Mouse (Mus musculus): ENCODE results near the gene Pithd1.
"Not testable (repeated sequence)": the region's sequence is repeated elsewhere in the genome, so short reads cannot be mapped to it uniquely, and the experiment has no call there.

The Pithd1 gene

GRCm38 (mm10) chr4:135962198-135962597 is 24.9 kb downstream of the Pithd1 start:
- no peak for DNase-seq (ENCODE audit: low read depth, low spot score)

- no peak for DNase-seq (ENCODE audit: low read depth, low spot score)
Observed at GRCm38 (mm10) chr4:135961709-135962108, 25.4 kb downstream of the Pithd1 start.

GRCm38 (mm10) chr4:135960717-135961116 is 26.3 kb downstream of the Pithd1 start:
- DNase-seq (ENCODE audit: low read depth, low spot score) = peak; percentile 71

DNA sequence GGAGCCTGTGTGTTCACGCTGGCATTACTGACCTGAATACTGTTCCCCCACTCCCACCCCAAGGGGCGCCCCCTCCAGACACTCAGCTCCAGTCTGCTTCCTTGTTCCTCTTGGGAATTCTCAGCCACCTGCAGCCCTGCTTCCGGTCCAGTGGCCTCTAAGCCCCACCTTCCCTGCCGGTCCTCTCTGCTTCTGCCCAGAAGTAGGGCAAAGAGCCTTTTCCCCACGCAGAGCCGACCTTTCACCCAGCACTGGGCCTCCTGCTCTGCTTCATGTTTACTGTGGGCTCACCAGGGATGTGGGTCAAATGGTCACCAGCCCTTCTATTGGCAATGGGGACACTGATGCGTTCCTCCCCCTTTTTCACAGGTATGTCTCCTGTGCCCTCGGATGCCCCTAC is 28.7 kb downstream of the Pithd1 start:
- no peak for DNase-seq (ENCODE audit: low read depth, low spot score)

DNA sequence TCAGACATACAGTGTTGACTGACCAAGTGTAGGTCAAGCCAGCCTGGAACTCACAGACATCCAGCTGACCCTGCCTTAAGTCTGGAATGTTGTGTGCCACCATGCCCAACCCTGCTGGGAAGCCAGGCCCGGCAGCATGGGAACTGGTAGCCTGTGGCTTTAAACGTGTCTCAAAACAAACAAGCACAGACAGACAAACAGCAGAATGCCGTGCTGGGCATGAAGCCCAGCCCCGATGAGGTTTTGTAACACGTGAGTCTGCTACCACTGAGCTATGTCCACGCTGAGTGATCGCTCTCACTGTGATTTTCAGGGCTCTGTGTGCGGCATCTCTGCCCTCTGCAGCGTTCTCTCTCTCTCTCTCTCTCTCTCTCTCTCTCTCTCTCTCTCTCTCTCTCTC is 31.2 kb downstream of the Pithd1 start:
- no peak for DNase-seq (ENCODE audit: low read depth, low spot score)

GRCm38 (mm10) chr4:135954241-135954640 is 32.8 kb downstream of the Pithd1 start:
- DNase-seq (ENCODE audit: low read depth, low spot score) = peak; percentile 54

DNA sequence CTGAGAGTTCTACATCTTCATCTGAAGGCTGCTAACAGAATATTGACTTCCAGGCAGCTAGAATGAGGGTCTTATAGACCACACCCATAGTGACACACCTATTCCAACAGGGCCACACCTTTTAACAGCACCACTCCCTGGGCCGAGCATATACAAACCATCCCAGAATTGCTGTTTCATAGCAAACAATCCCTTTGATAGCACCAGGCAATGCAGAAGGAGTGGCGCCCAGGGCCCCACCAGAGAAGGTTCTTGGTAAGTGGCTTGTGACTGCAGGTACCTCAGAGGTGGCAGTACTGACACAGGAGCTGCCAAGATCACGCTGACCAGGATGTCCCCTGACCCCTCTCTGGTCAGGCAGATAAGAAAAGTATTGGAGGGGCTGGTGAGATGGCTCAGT is 33.9 kb downstream of the Pithd1 start:
- DNase-seq (ENCODE audit: low read depth, low spot score) = no peak

DNA sequence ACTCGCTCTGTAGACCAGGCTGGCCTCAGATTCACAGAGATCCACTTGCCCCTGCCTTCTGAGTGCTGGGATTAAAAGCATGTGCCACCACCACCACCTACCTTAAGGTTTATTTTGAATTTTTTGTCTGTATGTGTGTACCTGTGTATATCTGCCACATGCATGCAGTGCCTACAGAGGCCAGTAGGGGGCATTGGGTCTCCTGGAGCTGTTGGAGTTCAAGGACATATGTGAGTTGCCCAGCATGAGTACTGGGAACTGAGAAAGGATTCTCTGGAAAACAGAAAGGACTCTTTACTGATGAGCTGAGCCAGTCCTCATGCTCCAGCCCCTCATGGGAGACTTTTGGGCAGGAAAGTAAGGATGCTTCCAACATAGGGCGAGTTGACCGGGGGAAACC is 35.6 kb downstream of the Pithd1 start:
- no peak for DNase-seq (ENCODE audit: low read depth, low spot score)

DNA sequence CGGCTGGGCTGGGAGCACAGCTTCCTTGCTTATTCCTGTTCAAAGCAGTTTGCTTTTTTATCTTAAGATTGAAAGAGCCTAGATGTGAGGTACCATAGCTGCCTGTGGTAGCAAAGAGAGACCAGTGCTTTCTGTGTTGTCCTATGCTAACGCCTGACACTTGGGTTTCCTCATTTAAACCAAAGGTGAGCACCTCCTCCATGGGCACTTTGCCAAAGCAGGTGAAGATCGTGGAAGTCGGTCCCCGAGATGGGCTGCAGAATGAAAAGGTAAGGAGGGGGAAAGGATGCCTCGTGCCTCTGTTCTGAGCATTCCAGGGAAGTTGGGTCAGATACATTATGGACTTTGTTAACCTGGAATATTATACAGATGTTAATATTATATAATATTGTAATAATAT is 36.7 kb downstream of the Pithd1 start:
- DNase-seq (ENCODE audit: low read depth, low spot score) = no peak

DNA sequence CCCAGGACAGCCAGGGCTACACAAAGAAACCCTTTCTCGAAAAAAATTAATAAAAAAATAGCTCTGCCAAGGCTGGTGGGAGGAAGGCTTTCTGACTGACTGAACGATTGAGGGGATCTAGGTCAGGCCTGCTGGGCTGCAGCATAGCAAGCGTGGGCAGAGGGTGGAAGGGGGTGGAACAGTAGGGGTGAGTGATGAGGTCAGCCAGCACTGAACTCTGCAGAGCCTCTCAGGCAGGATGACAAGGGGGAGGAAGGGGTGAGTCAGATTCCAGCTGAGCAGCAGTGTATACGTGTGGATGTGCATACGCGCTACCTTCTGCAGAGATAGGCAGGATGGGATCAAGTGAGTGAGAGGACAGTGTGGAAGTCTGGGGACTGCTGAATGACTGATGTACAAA is 37.2 kb downstream of the Pithd1 start:
- DNase-seq (ENCODE audit: low read depth, low spot score) = no peak

DNA sequence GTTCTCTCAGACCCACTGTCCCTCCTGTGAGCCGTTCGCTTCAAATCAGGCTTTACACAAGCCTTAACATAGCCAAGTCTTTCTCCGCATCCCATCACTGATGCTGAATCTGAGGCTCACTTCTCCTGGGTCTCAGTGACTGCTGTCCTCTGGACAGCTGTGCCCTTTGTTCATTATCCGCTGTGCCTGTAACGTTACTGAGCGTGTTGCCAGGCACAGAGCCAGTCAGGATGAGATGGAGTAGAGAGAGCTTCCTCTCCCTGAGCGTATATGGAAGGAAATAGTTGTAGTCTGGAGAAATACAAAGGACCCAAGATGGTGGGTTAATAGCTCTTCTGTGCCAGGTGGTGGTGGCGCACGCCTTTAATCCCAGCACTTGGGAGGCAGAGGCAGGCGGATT is 37.6 kb downstream of the Pithd1 start:
- no peak for DNase-seq (ENCODE audit: low read depth, low spot score)

DNA sequence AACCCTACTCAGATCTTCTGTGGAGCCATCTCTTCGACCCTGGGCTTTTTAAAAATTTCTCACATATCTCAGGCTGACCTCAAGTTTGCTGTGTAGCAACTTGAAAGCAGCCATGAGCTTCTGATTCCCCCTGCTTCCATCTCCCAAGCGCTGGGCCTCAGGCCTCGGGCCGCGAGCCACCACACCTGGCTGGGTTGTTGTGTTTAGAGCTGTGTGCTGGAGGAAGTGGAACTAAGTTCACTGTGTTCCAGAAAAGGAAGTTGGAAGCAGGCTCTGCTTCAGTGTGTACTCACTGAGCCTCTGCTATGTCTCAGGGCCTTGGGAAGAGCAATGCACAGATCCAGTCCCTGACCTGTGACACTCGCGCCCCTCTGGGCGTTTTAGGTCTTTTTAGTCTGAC is 38.9 kb downstream of the Pithd1 start:
- DNase-seq (ENCODE audit: low read depth, low spot score) = no peak

DNA sequence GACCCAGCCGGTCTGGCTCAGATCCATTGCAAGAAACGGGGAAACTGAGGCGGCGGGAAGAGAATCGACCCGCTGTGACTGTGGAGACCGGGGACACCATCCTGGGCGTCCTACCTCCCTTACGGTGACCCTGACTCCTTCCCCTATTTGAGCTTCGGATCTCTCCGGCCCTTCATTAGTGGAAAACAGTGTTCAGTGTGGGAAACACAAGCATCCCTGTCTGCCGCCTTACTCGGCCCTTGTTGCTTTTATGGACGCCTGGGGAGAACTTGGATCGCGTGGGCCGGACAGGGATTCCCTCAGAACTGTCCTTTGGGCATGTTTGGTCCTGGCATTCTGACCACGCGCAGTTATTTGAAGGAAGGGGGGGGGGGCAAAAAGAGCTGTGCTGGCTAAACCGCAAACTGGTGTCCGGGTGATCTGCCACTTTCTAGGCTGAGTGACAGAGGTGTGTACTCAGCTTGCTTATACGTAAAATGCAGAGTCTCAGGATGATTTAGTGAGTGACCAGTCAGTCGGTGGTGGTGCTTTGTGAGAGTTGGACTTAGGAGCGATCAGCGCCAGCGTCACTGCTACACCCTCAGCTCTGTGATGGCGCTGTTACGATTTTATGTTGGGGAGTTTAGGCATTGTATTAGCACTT is 40.3 kb downstream of the Pithd1 start:
- DNase-seq (ENCODE audit: low read depth, low spot score) = no peak

DNA sequence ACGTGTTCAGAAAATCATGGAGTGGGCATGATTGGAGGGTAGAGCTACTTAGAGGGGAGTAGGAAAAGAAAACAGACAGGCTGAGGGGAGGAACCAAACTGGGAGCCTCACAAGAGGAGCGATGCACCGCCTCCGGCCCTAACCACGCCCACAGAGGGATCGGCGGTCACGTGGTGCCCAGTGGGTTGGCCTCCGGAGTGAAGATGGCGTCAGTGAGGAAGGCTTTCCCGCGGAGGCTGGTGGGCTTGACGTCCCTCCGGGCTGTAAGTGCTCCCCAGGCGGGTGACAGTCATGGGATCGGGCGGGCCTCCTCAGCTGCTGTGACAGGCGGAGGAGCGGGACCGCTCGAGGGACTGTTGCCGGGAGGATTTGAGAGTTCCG is 40.8 kb downstream of the Pithd1 start, which contains the start of gene Hmgcl:
Gene Hmgcl (plus strand): TSS at position 171 of the 381 bp plus-strand sequence.
- DNase-seq (ENCODE audit: low read depth, low spot score) = peak; percentile 87

- DNase-seq (ENCODE audit: low read depth, low spot score) = no peak
Observed at GRCm38 (mm10) chr4:135945706-135946105, 41.4 kb downstream of the Pithd1 start.

DNA sequence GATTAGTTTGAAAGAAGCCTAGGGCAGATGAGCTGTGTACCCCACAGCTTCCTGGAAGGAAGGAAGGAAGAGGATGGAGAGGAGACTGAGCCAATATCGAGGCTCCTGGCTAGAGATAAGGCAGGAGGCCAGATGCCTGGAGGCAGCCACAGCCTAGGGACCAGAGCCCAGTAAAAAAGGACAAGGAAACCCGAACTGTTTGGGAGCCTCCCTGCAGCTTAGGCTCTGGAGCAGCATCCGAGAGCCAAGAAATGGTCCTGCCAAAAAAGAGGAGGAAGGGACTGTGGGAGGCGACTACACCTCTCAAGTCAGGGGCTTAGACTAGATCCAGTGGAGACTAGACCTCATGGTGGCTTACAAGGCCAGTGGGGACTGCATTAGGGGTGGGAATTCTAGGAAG is 43.7 kb downstream of the Pithd1 start:
- no peak for DNase-seq (ENCODE audit: low read depth, low spot score)

DNA sequence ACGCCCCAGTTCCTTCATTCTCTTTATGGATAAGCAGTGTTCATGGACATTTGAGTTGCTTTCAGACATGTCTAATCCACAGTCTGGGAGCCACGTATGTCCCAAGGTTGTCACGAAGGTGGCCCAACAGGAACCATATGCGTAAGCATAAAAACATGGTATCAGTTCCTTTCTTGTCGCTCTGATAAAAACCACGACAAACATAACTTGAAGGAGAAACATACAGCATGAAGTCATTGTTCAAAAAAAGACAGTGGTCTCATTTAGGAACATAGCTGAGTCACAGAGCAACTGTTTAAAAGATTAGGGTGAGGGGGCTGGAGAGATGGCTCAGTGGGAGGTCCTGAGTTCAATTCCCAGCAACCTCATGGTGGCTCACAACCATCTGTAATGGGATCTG is 44.9 kb downstream of the Pithd1 start:
- DNase-seq (ENCODE audit: low read depth, low spot score) = no peak

DNA sequence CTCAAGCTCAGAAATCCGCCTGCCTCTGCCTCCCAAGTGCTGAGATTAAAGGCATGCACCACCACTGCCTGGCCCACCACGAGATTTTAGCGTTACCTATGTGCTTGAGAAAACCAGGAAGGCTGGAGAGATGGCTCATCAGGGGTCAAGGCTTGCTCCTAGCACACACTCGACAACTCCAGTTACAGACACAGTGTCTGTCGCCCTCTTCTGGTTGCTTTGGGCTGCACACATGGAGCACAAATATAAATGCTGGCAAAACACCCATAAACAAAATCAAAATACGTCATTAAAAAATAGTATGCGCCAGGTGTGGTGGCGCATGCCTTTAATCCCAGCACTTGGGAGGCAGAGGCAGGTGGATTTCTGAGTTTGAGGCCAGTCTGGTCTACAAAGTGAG is 46.0 kb downstream of the Pithd1 start:
- DNase-seq (ENCODE audit: low read depth, low spot score) = not testable (repeated sequence)

DNA sequence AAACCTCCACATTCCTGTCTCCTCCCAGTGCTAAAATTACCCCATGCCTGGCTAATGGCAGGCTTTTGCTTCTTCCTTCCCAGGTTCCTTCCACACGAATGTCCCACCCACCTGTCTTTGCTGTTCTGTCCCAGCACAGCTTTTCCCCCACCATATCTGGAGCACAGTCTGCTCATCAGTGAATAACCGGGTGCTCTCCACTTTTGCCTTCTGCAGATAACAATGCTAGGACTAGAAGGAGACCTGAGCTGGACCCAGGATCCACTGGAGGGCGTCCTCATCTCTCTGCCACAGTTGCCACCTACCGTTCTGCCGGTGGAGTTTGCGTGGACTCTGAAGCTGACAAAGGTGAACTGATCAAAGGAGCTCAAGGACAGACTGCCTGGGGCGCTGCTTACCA is 48.2 kb downstream of the Pithd1 start:
- no peak for DNase-seq (ENCODE audit: low read depth, low spot score)

DNA sequence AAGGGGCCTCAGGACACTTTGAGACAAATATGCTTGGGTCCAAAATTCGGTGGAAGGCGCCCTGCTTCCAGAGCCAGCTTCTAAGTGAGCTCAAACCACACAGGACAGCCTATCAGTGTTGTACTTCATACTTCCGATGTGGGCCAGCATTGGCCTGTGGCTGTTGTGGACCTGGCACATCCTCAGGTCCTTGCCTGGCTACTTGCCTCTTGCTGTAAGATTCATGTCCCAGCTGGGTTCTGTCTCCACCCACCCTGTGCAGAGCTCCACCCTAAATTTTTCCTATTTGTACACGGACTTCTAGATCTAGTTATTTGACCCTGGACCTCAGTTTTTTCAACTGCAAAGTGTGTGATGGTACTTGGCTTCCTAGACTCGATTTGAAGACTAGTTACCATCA is 51.6 kb downstream of the Pithd1 start:
- DNase-seq (ENCODE audit: low read depth, low spot score) = no peak

- DNase-seq (ENCODE audit: low read depth, low spot score) = no peak
Observed at GRCm38 (mm10) chr4:135934708-135935500, 52.2 kb downstream of the Pithd1 start.

DNA sequence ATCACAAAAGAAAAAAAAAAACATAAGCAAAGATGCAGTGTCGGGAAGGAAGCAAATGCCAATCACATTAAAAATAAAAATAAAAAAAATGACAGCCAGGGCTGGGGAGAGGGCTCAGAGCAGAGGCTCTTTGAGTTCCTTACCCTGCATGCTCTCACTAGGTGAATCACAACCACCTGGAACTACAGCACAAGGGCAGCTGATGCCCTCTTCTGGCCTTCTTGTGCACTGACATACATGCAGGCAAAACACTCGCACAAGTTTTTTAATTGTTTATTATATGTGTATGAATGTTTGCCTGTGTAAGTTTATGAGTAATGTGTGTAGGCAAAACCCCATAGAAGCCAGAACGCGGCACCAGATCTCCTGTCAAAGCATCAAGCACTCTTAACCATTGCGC is 55.2 kb downstream of the Pithd1 start:
- no peak for DNase-seq (ENCODE audit: low read depth, low spot score)

DNA sequence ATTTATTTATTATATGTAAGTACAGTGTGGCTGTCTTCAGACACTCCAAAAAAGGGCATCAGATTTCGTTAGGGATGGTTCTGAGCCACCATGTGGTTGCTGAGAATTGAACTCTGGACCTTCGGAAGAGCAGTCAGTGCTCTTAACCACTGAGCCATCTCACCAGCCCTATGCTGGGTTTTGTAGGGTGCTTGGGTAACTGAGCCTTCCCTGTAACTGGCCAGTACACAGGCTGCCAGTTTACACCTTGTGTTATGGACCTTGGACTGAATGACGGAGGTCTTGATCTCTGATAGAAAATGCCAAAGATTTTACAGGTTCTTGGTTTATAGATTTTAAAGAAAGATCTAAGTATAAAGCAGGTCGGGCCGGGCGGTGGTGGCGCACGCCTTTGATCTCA is 56.8 kb downstream of the Pithd1 start:
- DNase-seq (ENCODE audit: low read depth, low spot score) = no peak

Measured in embryo, embryonic 11.5 days (tissue).